Mouse (Mus musculus) spleen, postnatal 10 days (tissue): ENCODE data around the gene Fbxo46.
"Not testable (repeated sequence)": the region's sequence is repeated elsewhere in the genome, so short reads cannot be mapped to it uniquely, and the experiment has no call there.

ENCODE experiments used
- DNase-seq, 2 experiments: peaks; one replicate each; pipeline ENCODE4 v3.0.0; 2021 to 2022; ENCODE audit warnings: low spot score in 2 of 2

The Fbxo46 gene

GRCm38 (mm10) chr7:19136168-19136567 lies 16.5 kb downstream of the Fbxo46 start:
- DNase-seq, result no peak

GRCm38 (mm10) chr7:19136673-19137334 lies 17.1 kb downstream of the Fbxo46 start:
- no peak for DNase-seq

- peak in 1 of 2 experiments; percentile 76 for DNase-seq
Observed at GRCm38 (mm10) chr7:19137380-19137779, 17.7 kb downstream of the Fbxo46 start.

- no peak for DNase-seq
Observed at GRCm38 (mm10) chr7:19146793-19147192, 27.1 kb downstream of the Fbxo46 start.

- no peak for DNase-seq
Observed at GRCm38 (mm10) chr7:19147497-19148045, 27.9 kb downstream of the Fbxo46 start.

- DNase-seq, result no peak
Observed at GRCm38 (mm10) chr7:19148180-19148874, 28.7 kb downstream of the Fbxo46 start.

- peak; percentile 91 to 98 for DNase-seq
Observed at GRCm38 (mm10) chr7:19148875-19149541, 29.3 kb downstream of the Fbxo46 start, which contains the start of gene Qpctl. Qpctl (minus strand) TSS chr7:19149291.

- DNase-seq, result peak; percentile 94 to 99
Observed at GRCm38 (mm10) chr7:19149626-19150025, 30.0 kb downstream of the Fbxo46 start, which contains the start of gene Snrpd2. Snrpd2 (plus strand) TSS chr7:19149722.

- DNase-seq, result not testable (repeated sequence)
Observed at GRCm38 (mm10) chr7:19151121-19151520, 31.5 kb downstream of the Fbxo46 start.

- no peak for DNase-seq
Observed at GRCm38 (mm10) chr7:19154796-19155195, 35.1 kb downstream of the Fbxo46 start.

- peak in 1 of 2 experiments; percentile 42 for DNase-seq
Observed at GRCm38 (mm10) chr7:19155825-19156475, 36.3 kb downstream of the Fbxo46 start.

- DNase-seq, result peak; percentile 89 to 93
Observed at GRCm38 (mm10) chr7:19157160-19157800, 37.6 kb downstream of the Fbxo46 start.

GRCm38 (mm10) chr7:19158601-19159000 lies 38.9 kb downstream of the Fbxo46 start:
- no peak for DNase-seq

- DNase-seq, result no peak
Observed at GRCm38 (mm10) chr7:19159411-19159810, 39.8 kb downstream of the Fbxo46 start.

- no peak for DNase-seq
Observed at GRCm38 (mm10) chr7:19160115-19160514, 40.5 kb downstream of the Fbxo46 start.

GRCm38 (mm10) chr7:19162928-19163327 lies 43.3 kb downstream of the Fbxo46 start:
- DNase-seq, result no peak

- DNase-seq, result no peak
Observed at GRCm38 (mm10) chr7:19163752-19164151, 44.1 kb downstream of the Fbxo46 start.

GRCm38 (mm10) chr7:19164189-19164588 lies 44.5 kb downstream of the Fbxo46 start:
- no peak for DNase-seq

GRCm38 (mm10) chr7:19164978-19165377 lies 45.3 kb downstream of the Fbxo46 start:
- DNase-seq, result peak in 1 of 2 experiments; percentile 53

- no peak for DNase-seq
Observed at GRCm38 (mm10) chr7:19165656-19166423, 46.2 kb downstream of the Fbxo46 start, which contains the start of gene Gipr. Gipr (minus strand) TSS chr7:19166127.
